Mouse (Mus musculus): Measurements from ENCODE around the gene Eed. TPM values are rescaled to one million over a fixed set of nuclear protein-coding genes. Genes with fewer than 3 reads are reported as not detected.

Gene Eed
- polyA plus RNA-seq, 1 experiment, result 9.8 TPM

DNA sequence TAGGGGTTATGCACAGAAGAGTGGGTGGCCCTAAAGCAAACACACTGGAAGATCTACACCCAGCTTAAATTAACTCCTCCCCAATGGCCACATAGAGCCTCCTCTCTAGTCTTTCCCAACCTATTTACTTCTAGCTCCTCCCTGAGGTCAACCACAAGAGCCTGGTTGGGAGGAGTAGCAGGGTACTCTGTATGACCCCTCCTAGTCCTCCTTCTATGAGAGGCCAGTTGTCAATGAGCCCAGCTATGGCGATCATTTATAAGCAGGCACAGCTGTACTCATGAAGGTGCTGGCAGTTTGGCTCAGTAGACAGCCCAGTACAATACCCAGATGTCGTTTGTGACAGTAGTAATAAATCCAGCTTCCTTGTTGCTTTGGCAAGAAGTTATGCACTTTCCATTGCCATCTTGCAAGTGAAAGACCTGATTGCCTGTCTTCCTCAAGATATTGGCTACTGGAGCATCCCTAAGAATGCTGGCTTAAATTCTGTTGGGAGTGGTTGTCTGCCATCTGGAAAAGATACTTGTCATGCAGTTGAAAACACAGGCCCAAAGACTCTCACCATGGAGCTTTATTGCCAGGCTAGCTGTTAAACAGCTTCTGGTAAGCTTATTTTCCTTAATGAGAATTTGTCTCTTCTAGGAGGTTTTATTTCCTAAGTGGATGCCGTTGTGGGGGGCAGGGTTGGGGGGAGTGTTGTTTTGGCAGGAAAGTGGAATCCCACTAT lies 67.2 kb downstream of the Eed start:
- 40% methylated on average over 3 of the region's 3 CpGs for WGBS
- DNase-seq (ENCODE audit: low read depth, low spot score), result no peak

DNA sequence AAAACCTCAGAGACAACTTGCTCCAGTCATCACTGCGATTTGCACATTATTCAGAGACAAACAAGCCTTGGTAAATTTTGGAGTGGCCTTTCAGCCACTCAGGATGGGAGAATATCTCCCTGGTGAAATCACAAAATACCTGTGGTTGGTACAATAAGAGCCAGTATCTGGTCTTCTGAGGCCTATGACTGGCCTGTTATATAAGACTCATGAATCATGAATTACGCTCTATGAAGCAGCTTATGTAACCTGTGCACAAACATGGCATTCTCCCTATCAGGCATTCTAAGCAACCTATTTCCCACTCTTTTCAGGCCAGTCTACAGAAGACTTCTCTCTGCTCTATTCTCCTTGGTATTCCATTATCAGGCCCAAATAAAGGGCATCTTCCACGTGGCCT lies 68.4 kb downstream of the Eed start:
- 89% methylated on average over 3 of the region's 3 CpGs for WGBS
- DNase-seq (ENCODE audit: low read depth, low spot score), result no peak

DNA sequence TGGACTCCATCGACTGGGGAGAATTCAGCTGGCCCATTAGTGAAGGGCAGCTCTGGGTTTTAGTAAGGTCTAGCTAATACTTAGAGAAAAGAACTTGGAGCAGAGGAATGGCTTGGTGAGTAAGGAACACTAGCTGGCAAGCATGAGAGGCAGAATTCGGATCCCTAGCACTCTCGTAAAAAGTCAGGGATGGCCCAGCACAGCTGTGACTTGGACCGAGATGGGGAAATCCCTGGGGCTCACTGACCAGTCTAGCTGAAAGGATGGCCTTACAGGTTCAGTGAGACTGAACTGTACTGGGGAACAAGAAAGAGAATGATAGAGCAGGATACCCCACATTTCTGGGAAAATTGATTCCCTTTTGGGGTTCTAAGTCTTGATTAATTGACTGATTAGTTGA lies 71.1 kb downstream of the Eed start:
- DNase-seq (ENCODE audit: low read depth, low spot score), result no peak
- 44% methylated on average over 4 of the region's 4 CpGs for WGBS

DNA sequence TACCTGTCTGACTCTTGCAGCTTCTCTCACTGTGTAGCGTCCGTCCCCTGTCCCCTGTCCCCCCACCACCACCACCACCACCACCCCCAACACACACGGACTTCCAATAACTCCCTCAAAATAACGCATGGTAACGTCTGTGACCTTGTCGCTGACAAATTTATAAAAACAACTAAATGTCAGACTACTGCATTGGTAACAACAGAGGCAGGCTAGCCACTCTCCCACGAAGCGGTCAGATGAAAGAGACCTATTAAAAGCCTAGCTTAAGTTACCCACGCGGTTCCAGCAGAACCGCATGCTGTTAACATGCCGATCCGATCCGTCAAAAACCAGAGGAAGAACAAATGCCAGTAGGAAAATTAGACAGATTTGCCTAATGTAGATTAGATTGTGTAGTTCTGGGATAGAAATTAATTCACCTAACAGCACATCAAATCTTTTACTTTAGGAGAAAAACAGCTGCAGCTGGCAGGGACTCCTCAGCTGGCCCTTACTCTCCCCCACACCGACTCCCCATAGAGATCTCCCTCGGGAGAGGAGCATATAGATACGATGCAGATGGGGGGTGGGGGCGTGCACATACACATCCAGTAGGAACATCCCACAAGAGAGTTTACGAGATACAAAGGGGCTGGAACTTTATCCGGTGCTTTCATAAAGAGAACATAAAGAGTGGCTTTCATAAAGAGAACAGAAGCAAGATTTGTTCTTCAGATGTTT lies 71.7 kb downstream of the Eed start:
- WGBS, result 73% methylated on average over 20 of the region's 20 CpGs
- DNase-seq (ENCODE audit: low read depth, low spot score), result no peak

DNA sequence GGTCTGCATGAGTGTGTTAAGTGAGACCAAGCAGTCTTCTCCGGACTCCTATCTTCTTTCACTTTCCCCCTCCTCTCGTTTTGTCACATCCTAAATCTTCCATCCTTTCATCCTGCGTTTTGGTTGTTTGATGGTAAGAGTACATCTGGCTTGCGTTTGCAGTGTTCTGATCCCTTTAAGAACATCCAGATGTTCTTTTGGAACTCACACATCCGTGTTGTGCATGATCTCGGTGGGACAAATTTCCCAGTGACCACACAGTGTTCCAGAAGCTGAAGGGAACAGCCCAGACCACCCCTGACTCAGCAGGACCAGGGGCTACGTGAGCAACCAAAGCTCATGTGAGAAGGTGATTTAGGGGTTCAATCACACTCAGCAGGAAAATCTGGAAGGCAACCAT lies 72.4 kb downstream of the Eed start:
- WGBS, result 66% methylated on average over 7 of the region's 7 CpGs
- no peak for DNase-seq (ENCODE audit: low read depth, low spot score)

DNA sequence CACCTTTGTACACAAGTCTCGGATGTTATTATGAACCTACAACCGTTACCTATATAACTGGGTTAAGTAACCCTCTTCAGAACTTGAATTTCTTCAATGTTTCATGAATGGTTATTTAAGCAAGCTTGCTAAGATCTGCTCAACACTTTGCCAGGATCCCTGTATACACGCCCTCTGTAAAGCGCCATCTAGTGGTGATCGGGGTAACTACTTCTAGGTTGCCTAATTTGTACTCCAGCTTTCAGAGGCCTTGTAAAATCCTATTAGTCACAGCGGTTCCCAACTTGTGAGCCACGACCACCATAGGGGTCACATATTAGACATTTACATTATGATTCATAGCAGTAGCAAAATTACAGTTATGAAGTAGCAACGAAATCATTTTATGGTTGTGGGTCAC lies 72.8 kb downstream of the Eed start:
- DNase-seq (ENCODE audit: low read depth, low spot score), result peak; percentile 39
- WGBS, result 25% methylated on average over 8 of the region's 8 CpGs

Other genes starting within 250 kb of the Eed start
- gene Ccdc81, start 77.4 kb downstream of the Eed start, polyA plus RNA-seq (2012; rRNA removed), result not detected in 2 replicates
- gene Hikeshi, start 39.8 kb downstream of the Eed start, polyA plus RNA-seq (2012; rRNA removed), result 44.7 and 66.2 TPM in 2 replicates
- gene Picalm, start 149.2 kb upstream of the Eed start, polyA plus RNA-seq (2012; rRNA removed), result 38.5 and 68.6 TPM in 2 replicates